Mouse (Mus musculus): ENCODE measurements around the gene Nanog.
A peak's percentile ranks its signal among the peaks of the same experiment; 100 is the strongest.
"Not testable (repeated sequence)": the region's sequence is repeated elsewhere in the genome, so short reads cannot be mapped to it uniquely, and the experiment has no call there.

The Nanog gene

DNA sequence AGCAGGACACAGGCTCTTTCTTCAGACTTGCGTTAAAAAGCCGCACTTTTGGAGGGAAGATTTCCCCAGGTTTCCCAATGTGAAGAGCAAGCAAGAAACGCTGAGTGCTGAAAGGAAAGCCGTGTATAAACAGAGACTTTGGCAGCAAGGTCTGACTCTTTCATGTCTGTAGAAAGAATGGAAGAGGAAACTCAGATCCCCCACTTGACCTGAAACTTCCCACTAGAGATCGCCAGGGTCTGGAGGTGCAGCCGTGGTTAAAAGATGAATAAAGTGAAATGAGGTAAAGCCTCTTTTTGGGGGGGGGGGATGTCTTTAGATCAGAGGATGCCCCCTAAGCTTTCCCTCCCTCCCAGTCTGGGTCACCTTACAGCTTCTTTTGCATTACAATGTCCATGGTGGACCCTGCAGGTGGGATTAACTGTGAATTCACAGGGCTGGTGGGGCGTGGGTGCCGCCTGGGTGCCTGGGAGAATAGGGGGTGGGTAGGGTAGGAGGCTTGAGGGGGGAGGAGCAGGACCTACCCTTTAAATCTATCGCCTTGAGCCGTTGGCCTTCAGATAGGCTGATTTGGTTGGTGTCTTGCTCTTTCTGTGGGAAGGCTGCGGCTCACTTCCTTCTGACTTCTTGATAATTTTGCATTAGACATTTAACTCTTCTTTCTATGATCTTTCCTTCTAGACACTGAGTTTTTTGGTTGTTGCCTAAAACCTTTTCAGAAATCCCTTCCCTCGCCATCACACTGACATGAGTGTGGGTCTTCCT, at the start of gene Nanog:
TSS of gene Nanog (plus strand) at position 454 of the 765 bp plus-strand sequence.
- no peak for DNase-seq

DNA sequence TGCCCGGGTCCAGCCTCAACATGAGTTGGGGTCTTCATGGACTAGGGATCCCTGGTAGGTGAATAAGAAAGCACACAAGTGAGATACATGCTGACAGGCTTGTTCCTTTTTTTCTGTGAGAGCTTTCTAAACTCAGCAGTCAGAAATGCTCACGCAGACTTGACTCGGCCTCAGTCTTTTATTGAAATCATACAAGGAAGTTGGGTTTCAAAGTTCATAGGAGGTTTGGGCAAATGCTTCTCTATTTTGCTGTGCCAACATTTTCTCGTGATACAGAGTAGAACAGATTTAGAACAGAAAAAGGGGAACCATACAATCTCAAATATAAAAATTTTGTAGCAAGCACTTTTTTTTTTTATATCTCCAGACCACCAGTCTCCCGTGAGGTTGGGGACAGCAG, 49.7 kb upstream of the Nanog start:
- DNase-seq = peak in 1 of 2 experiments; percentile 15

DNA sequence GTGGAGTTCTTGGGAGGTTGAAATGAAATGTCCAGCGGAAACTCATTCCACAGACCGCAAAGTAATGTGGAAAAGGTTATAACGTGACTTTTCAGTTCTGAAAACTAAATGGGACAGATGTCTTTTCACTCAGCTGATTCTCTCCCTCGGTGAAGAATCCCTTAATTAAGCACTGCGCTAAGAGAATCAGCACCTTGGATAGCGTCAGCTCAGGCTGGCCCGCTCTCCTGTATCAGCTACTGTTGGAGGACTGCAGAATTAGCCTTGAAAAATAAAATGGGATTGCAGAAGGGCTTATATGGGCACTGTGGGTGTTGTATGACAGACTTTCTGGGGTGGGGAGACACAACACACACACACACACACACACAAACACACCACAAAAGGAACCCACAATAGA, 47.7 kb upstream of the Nanog start:
- DNase-seq = no peak

DNA sequence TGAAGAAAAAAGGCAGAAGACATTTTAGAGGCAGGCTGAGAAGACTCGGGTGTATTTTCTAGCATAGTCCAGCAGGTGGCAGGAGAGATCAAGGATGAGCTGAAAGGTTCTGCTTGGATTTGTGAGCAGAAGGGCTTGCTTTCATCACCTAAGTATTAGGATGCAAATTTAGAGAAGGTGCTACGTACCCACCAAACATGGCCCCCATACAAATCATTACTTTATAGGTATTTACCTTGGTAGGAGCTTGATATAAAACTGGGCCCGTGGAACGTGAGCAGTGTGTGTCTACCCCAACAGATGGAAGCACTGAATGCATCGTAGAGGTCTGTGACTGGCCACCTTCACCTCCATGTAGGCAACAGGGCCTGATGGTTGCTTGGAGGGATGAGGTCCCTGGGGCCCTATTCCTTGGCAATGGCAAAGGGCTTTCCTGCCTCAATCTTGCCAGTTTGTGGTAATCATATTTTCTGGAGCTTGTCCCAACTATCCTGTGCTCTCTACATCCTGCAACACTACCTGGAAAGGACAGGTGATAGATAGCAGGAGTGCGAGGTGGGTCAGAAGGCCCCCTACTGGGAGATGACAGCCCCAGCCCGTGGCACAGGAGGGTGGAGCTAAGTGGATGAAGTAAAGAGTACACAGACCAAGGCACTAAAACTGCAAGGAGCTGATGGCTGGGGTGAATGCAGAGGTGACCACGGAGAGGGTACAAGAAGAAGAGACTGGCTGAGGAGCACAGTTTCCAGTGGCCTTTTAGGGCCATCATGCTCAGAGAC, 46.5 kb upstream of the Nanog start:
- DNase-seq = peak in 1 of 2 experiments; percentile 17

DNA sequence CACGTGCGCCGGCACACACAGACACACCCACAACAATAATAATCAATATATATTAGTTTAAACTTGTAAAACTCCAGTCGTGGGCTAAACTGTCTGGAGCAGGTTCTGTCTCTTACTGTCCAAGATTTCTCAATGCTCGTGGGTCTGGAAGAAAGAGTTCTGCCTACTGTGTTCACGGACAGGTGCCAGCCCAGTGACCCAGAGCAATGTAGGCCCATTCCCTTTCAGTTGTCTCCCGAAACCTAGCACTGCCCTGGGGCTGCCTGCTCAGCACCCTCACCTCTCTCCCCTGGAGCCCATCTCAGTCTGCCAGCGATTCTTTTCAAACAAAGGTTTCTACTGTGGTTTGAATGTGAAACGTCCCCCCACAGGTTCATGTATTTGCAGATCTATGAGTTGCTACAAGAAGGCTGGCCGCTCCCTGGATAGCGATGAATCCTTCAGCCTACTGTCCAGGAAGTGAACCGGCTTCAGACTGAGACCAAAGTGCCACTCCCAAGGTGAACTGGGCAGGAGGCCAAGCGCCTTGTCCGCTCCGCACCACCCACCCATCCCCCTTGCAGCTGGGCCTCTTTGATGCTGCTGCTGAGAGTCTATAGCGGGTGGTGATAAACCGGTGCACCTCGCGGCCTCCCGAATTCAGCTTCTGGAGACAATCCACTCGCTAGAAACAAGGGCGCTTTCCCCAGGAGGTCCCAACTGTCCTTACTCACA, 44.6 kb upstream of the Nanog start:
- DNase-seq = peak in 1 of 2 experiments; percentile 23

DNA sequence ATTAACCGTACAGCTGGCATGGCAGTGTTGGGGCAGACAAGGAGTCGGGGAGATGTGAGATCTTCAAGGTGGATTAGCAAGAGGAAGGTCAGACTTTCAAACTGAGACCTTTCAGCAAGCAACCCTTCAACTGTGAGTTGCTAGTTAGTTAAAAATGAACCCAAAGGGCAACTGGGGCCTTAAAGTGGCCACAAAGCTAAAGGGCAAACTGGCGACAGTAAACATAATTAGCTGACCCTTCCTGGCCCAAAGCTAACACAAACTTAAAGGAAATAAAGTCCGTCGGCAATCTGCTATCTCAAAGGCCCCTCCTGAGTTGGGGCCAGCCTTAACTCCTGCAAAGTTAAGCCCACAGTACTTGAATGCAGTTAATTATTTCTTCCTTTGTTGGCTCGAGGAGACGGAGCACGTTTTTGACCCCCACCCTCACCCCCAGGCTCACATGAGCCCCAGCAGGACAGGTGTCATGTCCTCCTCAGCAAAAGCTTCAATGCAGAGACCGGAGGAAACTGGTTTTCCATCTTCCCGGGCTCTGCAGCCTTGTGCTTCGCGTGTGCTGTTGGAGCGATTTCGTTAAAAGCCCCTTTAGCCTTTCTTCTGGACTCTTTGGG, 43.6 kb upstream of the Nanog start:
- DNase-seq = no peak

DNA sequence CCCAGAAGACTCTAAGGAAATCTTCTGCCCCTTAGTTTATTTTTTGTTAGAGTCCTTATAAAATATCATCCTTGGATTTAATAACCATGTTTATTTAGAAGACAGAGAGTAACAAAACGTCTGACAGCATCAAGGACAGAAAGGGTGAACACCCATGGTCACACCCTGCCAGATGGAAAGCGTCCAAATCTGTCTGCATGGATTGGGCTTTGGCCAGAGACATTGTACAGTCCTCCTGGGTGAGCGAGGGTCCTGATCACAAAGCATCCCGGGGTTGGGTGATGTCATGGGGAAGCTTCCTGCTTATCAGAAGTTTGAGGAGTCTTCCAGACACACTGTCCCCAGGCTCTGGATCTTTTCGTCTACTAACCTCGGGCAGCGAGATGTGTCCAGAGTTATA, 41.4 kb upstream of the Nanog start:
- peak in 1 of 2 experiments; percentile 21 for DNase-seq

DNA sequence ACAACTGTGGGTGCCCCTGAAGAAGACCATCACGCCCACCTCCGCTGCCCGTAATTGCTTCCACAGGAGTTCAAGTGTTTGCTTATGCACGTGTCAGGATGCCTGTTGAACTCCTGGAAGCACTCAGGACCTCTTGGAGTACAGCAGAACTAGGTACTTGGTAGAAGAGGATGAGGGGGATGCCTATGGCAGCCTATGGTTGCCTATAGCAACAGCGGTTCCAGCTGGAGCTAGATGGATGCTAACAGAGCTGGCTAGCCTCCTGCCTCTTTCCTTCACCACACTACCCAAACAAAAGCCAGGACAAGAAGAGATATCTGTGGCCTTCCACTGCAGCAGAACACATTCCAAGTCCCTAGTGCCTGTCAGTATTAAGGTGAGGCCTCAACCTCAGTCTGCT, 39.6 kb upstream of the Nanog start:
- DNase-seq = no peak

DNA sequence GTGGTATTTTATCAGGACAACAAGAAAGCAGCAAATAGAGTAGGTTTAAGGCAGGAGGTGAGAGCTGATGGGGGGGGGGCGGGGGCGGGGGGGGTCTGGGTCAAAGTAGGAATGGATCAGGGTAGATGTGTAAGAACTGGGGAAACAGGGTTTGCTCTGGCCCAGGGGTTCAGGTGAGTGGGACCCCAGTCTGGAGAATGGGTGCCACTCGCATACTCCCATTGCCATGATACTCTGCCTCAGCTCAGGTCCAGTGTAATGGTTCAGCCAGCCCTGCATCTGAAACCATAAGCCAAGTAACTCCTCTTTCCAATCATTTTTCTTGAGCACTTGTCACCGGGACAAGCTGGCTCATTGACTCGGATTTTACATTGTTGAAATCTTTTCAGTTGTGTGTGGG, 38.5 kb upstream of the Nanog start:
- DNase-seq = no peak

DNA sequence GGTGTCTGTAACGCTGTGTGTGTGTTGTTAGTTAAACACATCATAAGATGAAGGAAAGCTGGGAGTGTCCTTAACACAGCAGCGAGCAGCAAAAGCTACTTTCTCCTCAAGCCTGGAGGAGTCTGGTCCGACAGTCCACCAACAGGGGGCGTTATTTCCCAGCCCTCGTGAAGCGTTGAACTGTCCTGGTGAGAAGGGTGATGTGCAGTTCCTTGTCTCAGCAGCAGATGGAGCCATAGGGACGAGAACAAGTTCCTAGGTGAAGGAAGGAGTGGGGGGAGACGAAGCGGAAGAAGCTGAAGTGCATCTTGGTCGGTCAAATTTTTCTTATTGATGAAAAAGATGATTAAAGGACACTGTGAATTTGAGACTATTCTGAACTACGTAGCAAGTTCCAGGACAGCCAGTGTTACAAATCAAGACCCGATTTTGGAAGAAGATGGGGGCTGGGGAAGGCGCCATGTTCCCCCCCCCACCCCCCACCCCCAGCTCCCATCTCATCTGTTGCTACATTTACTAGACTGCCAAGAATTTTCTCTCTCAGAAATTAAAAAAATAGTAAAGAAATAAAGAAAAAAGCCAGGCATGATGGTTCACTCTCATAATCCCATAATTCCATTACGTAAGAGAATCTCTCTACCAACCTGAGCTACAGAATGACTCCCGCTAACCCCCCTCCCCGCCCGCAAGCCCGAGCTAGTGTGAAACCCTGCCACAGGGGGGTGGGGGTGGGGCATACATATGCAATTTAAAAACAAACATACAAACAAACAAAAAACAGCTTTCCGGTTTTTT, 37.7 kb upstream of the Nanog start:
- DNase-seq = peak; percentile 87 to 91

DNA sequence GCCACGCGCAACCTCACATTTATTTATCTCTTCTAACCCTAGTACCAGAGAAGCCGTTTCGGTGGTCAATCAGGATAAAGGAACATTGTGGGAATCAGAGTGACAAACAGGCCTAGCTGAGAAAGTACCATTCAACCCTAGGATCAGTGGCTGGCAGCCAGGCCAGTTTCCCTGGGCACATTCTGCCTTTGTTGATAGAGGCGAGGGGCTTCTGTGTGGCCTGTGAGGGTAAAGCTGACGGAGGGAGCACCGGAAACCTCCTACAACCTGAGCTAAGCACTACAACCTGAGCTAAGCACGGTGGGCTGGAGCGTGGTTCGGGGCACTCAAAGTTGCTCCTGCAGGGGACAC, 37.1 kb upstream of the Nanog start:
- DNase-seq = no peak

DNA sequence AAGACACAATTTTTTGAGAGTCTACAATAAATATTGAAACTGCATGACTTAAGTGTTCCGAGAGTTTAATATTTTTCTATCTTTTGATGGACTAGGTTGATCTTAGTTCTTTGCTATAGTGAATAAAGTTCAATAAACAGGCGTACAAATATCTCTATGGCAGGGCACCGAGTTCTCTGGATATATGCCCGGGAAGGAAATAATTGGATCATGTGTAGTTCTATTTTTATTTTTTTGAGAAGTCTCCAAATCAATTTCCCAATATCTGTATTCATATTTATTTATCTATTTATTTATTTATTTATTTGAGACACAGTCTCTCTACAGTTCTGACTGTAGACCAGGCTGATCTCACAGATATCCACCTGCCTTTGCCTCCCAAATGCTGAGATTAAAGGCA, 36.4 kb upstream of the Nanog start:
- DNase-seq = no peak

DNA sequence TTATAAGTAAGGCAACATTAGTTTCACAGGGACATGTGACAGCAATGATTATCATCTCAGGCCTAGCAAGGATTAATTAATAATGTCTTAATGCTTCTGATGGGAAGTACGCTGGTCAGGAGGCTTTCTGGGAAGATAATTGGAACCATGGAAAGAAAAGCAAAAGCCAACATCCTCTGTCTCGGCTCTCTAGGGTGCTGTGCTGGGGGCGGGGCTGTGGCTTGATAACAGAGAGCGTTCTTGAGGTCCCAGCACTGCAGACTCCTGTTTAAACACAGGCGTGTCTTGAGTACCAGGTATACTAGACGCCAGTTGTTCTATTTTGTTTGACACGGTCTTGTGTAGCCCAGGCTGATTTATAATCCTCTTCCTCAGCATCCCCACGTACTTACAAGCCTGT, 34.5 kb upstream of the Nanog start:
- DNase-seq = peak in 1 of 2 experiments; percentile 16

DNA sequence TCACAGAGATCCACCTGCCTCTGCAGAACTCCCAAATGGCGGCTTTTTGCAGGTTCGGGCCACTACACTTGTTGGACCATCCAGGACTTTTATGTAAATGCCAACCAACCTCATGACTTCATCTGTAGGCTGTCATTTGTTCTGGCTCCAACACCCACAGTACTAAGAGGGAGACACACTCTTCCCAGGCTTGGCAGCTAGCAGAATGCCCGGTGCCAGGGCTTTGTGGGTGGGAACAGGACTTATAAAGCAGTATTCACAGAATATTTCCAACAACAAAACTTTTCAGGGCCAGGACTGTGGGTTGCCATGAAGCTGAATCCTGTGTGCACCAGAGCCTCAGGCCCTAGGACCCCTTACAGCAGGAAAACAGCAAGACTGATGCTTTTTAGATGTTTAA, 24.6 kb upstream of the Nanog start:
- DNase-seq = no peak

DNA sequence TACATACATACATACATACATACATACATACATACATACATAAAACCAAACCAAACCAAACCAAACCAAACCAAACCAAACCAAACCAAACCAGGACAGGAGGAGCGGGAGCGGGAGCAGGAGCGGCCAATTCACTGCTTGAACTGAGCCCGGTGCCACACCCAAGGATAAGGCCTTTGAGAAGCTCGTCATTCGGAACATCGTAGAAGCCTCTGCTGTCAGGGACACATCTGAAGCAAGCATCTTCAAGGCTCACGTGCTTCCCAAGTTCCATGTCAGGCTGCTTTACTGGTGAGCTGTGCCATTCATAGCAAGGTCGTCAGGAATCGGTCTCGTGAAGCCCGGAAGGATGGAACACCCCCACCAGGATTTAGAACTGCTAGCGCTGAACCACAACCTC, 20.6 kb upstream of the Nanog start:
- no peak for DNase-seq

DNA sequence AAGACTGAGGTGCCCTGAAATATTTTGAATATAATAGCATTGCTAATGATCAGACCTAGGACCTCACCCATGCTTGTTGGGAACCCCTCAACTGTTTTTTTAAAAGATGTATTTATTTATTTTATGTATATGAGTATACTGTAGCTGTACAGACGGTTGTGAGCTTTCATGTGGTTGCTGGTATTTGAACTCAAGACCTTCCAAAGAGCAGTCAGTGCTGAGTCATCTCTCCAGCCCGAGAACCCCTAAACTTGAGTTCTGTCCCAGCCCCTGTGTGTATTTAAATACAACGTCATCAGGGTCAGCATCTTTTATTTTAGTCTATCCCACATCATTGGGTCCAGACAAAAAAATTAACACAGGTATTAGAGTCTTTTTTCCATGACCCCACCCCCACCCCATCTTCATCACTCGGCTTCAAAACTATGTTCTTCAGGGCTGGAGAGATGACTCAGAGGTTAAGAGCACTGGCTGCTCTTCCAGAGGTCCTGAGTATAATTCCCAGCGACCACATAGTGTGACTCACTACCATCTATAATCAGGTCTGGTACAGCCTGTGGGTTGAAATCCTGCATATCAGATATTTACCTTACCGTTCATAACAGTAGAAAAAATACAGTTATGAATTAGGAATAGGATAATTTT, 17.8 kb upstream of the Nanog start:
- DNase-seq = no peak

DNA sequence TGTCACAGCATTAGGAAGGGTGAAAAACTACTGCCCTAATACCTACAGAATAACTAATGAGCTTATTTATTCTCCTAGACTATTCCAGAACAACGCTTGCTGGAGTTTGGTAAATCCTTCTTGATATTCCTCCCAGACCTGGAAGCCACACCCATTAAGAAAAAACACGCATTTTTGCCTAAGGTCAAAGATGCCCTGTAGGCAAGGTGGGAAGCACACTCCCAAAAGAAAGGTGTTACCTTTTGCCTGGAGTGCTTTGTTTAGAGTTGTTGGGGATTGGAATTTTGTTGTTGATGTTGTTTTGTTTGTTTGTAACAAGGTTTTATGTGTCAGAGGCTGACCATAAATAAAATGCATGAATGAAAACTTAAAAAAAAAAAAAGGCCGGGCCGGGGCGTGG, 17.2 kb upstream of the Nanog start:
- no peak for DNase-seq

DNA sequence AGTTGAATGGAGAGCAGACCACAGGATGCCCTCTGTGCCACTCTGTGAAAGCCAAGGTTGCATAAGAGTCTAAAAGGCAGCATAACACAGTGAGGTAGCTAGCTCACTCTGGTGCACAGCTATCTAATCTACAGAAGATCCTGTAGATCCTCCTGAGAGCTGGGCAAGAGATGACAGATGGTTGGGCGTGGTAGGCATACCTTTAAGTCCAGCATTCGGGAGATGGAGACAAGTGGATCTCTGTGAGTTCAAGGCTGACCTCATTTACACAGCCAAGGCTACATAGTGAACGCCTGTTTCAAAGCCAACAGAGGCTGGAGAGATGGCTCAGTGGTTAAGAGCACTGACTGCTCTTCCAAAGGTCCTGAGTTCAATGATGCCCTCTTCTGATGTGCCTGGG, 11.9 kb upstream of the Nanog start:
- no peak for DNase-seq

DNA sequence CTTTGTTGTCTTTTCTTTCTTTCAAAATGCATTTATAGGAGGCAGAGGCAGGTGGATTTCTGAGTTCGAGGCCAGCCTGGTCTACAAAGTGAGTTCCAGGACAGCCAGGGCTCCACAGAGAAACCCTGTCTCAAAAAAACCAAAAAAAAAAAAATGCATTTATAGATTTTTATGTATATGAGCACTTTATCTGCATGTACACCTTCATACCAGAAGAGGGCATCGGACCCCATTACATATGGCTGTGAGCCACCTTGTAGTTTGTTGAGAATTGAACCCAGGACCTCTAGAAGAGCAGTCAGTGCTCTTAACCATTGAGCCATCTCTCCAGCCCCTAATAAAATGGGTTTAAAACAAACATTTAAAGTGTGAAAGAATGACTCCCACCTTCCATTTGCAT, 7.7 kb upstream of the Nanog start:
- DNase-seq = not testable (repeated sequence)

DNA sequence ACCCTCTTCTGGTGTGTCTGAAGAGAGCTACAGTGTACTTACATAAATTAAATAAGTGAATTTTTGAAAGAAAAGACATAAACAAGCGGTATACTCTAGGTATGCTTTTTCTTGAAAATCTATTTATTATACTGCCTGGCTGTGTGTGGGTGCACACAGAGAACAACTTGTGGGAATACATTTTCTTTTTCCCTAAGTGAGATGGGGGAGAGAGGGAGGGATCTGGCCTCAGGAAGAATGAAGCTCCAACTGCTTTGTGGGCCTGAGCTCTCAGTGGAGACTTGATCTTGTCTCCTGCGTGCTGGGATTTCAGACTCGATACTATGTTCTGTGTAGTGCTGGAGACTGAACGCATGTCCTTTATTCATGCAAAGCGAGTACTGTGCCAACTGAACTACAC, 5.5 kb upstream of the Nanog start:
- no peak for DNase-seq

DNA sequence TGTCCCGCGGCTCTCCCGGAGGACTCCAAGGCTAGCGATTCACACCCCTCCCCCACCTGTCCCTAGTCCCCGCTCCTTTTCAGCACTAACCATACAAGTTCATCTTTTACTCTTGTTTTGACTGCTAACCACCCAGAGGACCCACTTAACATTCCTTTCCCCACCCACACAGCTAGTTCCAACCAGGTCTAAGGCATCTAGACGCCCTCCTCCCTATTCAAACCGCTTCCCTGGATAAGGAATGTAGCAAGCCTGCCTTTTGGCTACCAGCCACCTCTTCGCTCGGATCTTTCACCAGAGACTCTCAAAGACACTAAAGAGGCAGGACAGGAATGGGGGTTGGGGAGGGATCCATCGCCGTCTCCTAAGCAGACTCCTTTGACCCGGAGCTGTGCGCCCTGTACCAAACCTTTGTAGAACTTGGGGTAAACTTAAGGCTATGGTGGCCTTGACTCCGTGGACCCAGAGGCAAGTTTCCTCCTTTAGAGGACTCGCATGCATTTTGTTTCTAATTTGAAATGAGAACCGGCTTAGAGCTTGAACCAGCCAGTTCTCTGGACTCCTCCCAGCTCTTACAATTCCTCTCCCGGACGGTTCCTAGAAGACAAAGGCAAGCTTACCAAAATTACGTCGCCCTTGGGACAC, 4.7 kb upstream of the Nanog start:
- DNase-seq = peak; percentile 81 to 87
